Mouse (Mus musculus): ENCODE results near the gene Ttc33. TPM values are rescaled to one million over a fixed set of nuclear protein-coding genes. Genes with fewer than 3 reads are reported as not detected.

The Ttc33 gene
- total and polyA plus RNA-seq, 2 experiments from 2014 or later = 21.3 to 39.3 TPM

GRCm38 (mm10) chr15:5239901-5240300, 54.6 kb downstream of the Ttc33 start:
- H3K36me3 ChIP-seq (ENCODE audit: insufficient read depth, low read length) = no peaks in the 10 kb centered on the region
- no peak overlapping the region for H3K9ac ChIP-seq (replicated peaks; ENCODE audit: low read length)
- no peaks in the 10 kb centered on the region for H3K9me3 ChIP-seq (ENCODE audit: low read length)
- H3K27me3 ChIP-seq (ENCODE audit: insufficient read depth, low read length) = peaks cover 6% of the 10 kb centered on the region; the same call in 1 of the 2 replicates
- 72% methylated on average over 6 of the region's 6 CpGs for WGBS
- no peak for TF ChIP-seq CTCF (IDR thresholded peaks at IDR 0.05; ENCODE audit: low read depth)
- peaks cover 17% of the 10 kb centered on the region; the same call in 1 of the 2 replicates for H3K4me1 ChIP-seq (ENCODE audit: insufficient read depth, low read length)
- no peak overlapping the region for H3K4me2 ChIP-seq (ENCODE audit: low read depth, low read length)
- ATAC-seq (no peak), DNase-seq (ENCODE audit: low spot score) (no peak)
- no peak overlapping the region for H3K4me3 ChIP-seq (ENCODE audit: low read length)
- H3K27ac ChIP-seq = no peak overlapping the region

- H3K4me3 ChIP-seq (ENCODE audit: low read length) = no peak overlapping the region
- no peak overlapping the region for H3K4me2 ChIP-seq (ENCODE audit: low read depth, low read length)
- WGBS = 81% methylated on average over 6 of the region's 6 CpGs
- H3K4me1 ChIP-seq (ENCODE audit: insufficient read depth, low read length) = peaks cover 17% of the 10 kb centered on the region; the same call in 1 of the 2 replicates
- H3K27ac ChIP-seq = no peak overlapping the region
- no peak overlapping the region for H3K9ac ChIP-seq (replicated peaks; ENCODE audit: low read length)
- H3K36me3 ChIP-seq (ENCODE audit: insufficient read depth, low read length) = no peaks in the 10 kb centered on the region
- H3K27me3 ChIP-seq (ENCODE audit: insufficient read depth, low read length) = peaks cover 6% of the 10 kb centered on the region; the same call in 1 of the 2 replicates
- DNase-seq (ENCODE audit: low spot score) (no peak), ATAC-seq (no peak)
- no peak for TF ChIP-seq CTCF (IDR thresholded peaks at IDR 0.05; ENCODE audit: low read depth)
- H3K9me3 ChIP-seq (ENCODE audit: low read length) = no peaks in the 10 kb centered on the region
These were observed 55.0 kb downstream of the Ttc33 start for GRCm38 (mm10) chr15:5240360-5240759.

- Histone ChIP-seq H3K4me3 (ENCODE audit: low read length) (peak overlapping the region; percentile 60), H3K9ac (replicated peaks; ENCODE audit: low read length) (peak overlapping the region; percentile 45), H3K4me1 (ENCODE audit: insufficient read depth, low read length) (peaks cover 17% of the 10 kb centered on the region; the same call in 1 of the 2 replicates), H3K27me3 (ENCODE audit: insufficient read depth, low read length) (peaks cover 12% of the 10 kb centered on the region), H3K9me3 (ENCODE audit: low read length) (no peaks in the 10 kb centered on the region), H3K36me3 (ENCODE audit: insufficient read depth, low read length) (no peaks in the 10 kb centered on the region), H3K27ac (no peak overlapping the region), H3K4me2 (ENCODE audit: low read depth, low read length) (peak overlapping the region; percentile 100)
- WGBS = 25% methylated on average over 12 of the region's 12 CpGs
- peak; percentile 80 for DNase-seq (ENCODE audit: low spot score)
- peak; percentile 53 for TF ChIP-seq CTCF (IDR thresholded peaks at IDR 0.05; ENCODE audit: low read depth)
- peak; percentile 45; the same call in 1 of the 2 replicates for ATAC-seq
These were observed 56.2 kb downstream of the Ttc33 start for GRCm38 (mm10) chr15:5241304-5242201.

- Histone ChIP-seq H3K36me3 (ENCODE audit: insufficient read depth, low read length) (no peaks in the 10 kb centered on the region), H3K4me1 (ENCODE audit: insufficient read depth, low read length) (peaks cover 17% of the 10 kb centered on the region; the same call in 1 of the 2 replicates), H3K27me3 (ENCODE audit: insufficient read depth, low read length) (peaks cover 12% of the 10 kb centered on the region), H3K27ac (no peak overlapping the region), H3K4me3 (ENCODE audit: low read length) (peak overlapping the region; percentile 60), H3K4me2 (ENCODE audit: low read depth, low read length) (peak overlapping the region; percentile 100), H3K9ac (replicated peaks; ENCODE audit: low read length) (peak overlapping the region; percentile 45), H3K9me3 (ENCODE audit: low read length) (no peaks in the 10 kb centered on the region)
- ATAC-seq (peak; percentile 58), DNase-seq (ENCODE audit: low spot score) (peak; percentile 33)
- 3% methylated on average over 58 of the region's 61 CpGs for WGBS
- TF ChIP-seq CTCF (IDR thresholded peaks at IDR 0.05; ENCODE audit: low read depth) = peak; percentile 44
These were observed 57.1 kb downstream of the Ttc33 start for GRCm38 (mm10) chr15:5242241-5243035.

- Histone ChIP-seq H3K4me2 (ENCODE audit: low read depth, low read length) (peak overlapping the region; percentile 100), H3K36me3 (ENCODE audit: insufficient read depth, low read length) (no peaks in the 10 kb centered on the region), H3K4me3 (ENCODE audit: low read length) (peak overlapping the region; percentile 60), H3K9ac (replicated peaks; ENCODE audit: low read length) (peak overlapping the region; percentile 45; the same call in 1 of the 2 replicates), H3K27me3 (ENCODE audit: insufficient read depth, low read length) (peaks cover 12% of the 10 kb centered on the region), H3K9me3 (ENCODE audit: low read length) (no peaks in the 10 kb centered on the region), H3K27ac (no peak overlapping the region), H3K4me1 (ENCODE audit: insufficient read depth, low read length) (peaks cover 17% of the 10 kb centered on the region; the same call in 1 of the 2 replicates)
- 10% methylated on average over 40 of the region's 40 CpGs for WGBS
- DNase-seq (ENCODE audit: low spot score) (no peak), ATAC-seq (peak; percentile 8; the same call in 1 of the 2 replicates)
- TF ChIP-seq CTCF (IDR thresholded peaks at IDR 0.05; ENCODE audit: low read depth) = no peak
These were observed 58.0 kb downstream of the Ttc33 start for GRCm38 (mm10) chr15:5243036-5243958.
